Mouse (Mus musculus): ENCODE results near the gene Scn8a. TPM values are rescaled to one million over a fixed set of nuclear protein-coding genes. Genes with fewer than 3 reads are reported as not detected.
A peak's percentile ranks its signal among the peaks of the same experiment; 100 is the strongest.

Gene Scn8a
- polyA plus RNA-seq, 1 experiment = not detected

- Histone ChIP-seq H3K27me3 (ENCODE audit: control insufficient read depth, insufficient read depth, insufficient read length) (peaks cover 56% of the 10 kb centered on the region), H3K4me3 (no peak overlapping the region), H3K4me2 (ENCODE audit: low read depth) (no peak overlapping the region), H3K36me3 (ENCODE audit: control insufficient read depth, insufficient read depth) (no peaks in the 10 kb centered on the region), H3ac (ENCODE audit: control insufficient read depth, insufficient read length) (no peak overlapping the region), H3K79me2 (ENCODE audit: control insufficient read depth, insufficient read depth) (no peaks in the 10 kb centered on the region)
- TF ChIP-seq TCF12 (IDR thresholded peaks at IDR 0.05; ENCODE audit: insufficient read depth, poor library complexity, severe bottlenecking) (no peak), MYOD1 (IDR thresholded peaks at IDR 0.05; ENCODE audit: control insufficient read depth in 1 of 3, insufficient read length in 2 of 3, low read depth in 2 of 3) (no peak)
Measured at GRCm38 (mm10) chr15:101084499-101084898, 214.8 kb downstream of the Scn8a start.

- TF ChIP-seq CEBPB (IDR thresholded peaks at IDR 0.05; ENCODE audit: insufficient read depth, poor library complexity, severe bottlenecking) = no peak
- no peaks in the 10 kb centered on the region for H3K36me3 ChIP-seq (ENCODE audit: control insufficient read depth, insufficient read depth)
- peak overlapping the region; percentile 49 for H3K4me2 ChIP-seq (ENCODE audit: low read depth)
Measured at GRCm38 (mm10) chr15:101086451-101086850, 216.8 kb downstream of the Scn8a start.

GRCm38 (mm10) chr15:101086956-101087355 lies 217.3 kb downstream of the Scn8a start:
- Histone ChIP-seq H3K4me3 (no peak overlapping the region), H3K27me3 (ENCODE audit: control insufficient read depth, insufficient read depth, insufficient read length) (peaks cover 58% of the 10 kb centered on the region), H3ac (ENCODE audit: control insufficient read depth, insufficient read length) (no peak overlapping the region), H3K36me3 (ENCODE audit: control insufficient read depth, insufficient read depth) (no peaks in the 10 kb centered on the region), H3K79me2 (ENCODE audit: control insufficient read depth, insufficient read depth) (no peaks in the 10 kb centered on the region), H3K4me2 (ENCODE audit: low read depth) (peak overlapping the region; percentile 49)
- TF ChIP-seq TCF12 (IDR thresholded peaks at IDR 0.05; ENCODE audit: insufficient read depth, poor library complexity, severe bottlenecking) = no peak
- TF ChIP-seq MAX (IDR thresholded peaks at IDR 0.05; ENCODE audit: low read depth) = no peak
- TF ChIP-seq CEBPB (IDR thresholded peaks at IDR 0.05; ENCODE audit: insufficient read depth, poor library complexity, severe bottlenecking) = 0 out of 2 replicates have a peak, but pooled peaks have one; percentile 25

More at GRCm38 (mm10) chr15:101086451-101086850, 216.8 kb downstream of the Scn8a start:
- Histone ChIP-seq H3K4me3 (no peak overlapping the region), H3ac (ENCODE audit: control insufficient read depth, insufficient read length) (no peak overlapping the region), H3K27me3 (ENCODE audit: control insufficient read depth, insufficient read depth, insufficient read length) (peaks cover 53% of the 10 kb centered on the region), H3K79me2 (ENCODE audit: control insufficient read depth, insufficient read depth) (no peaks in the 10 kb centered on the region)

- no peak for TF ChIP-seq TCF3 (IDR thresholded peaks at IDR 0.05; ENCODE audit: insufficient read length, low read depth)
- no peak for TF ChIP-seq E2F4 (IDR thresholded peaks at IDR 0.05; ENCODE audit: insufficient read depth)
- TF ChIP-seq MAX (IDR thresholded peaks at IDR 0.05; ENCODE audit: low read depth) = no peak
- no peak for TF ChIP-seq CEBPB (IDR thresholded peaks at IDR 0.05; ENCODE audit: insufficient read depth, poor library complexity, severe bottlenecking)
- TF ChIP-seq TCF12 (IDR thresholded peaks at IDR 0.05; ENCODE audit: insufficient read depth, poor library complexity, severe bottlenecking) = no peak
- TF ChIP-seq MYOD1 (IDR thresholded peaks at IDR 0.05; ENCODE audit: control insufficient read depth in 1 of 3, insufficient read length in 2 of 3, low read depth in 2 of 3) = no peak
- no peak for TF ChIP-seq REST (IDR thresholded peaks at IDR 0.05; ENCODE audit: insufficient read depth, insufficient read length)
- no peak for TF ChIP-seq MYOG (IDR thresholded peaks at IDR 0.05; ENCODE audit: control insufficient read depth in 1 of 3, insufficient read depth in 1 of 3, insufficient read length in 2 of 3, low read depth in 2 of 3)
- no peak for TF ChIP-seq SRF (IDR thresholded peaks at IDR 0.05; ENCODE audit: control insufficient read depth, insufficient read length, low read depth)
- TF ChIP-seq POLR2A (IDR thresholded peaks at IDR 0.05; ENCODE audit: insufficient read length, low read depth) = no peak
- no peak for TF ChIP-seq POLR2AphosphoS2 (IDR thresholded peaks at IDR 0.05; ENCODE audit: insufficient read length, low read depth)
- TF ChIP-seq USF1 (IDR thresholded peaks at IDR 0.05; ENCODE audit: low read depth) = no peak
Measured at GRCm38 (mm10) chr15:101088291-101088690, 218.6 kb downstream of the Scn8a start.

GRCm38 (mm10) chr15:101091551-101091950 lies 221.9 kb downstream of the Scn8a start:
- H3ac ChIP-seq (ENCODE audit: control insufficient read depth, insufficient read length) = no peak overlapping the region
- H3K79me2 ChIP-seq (ENCODE audit: control insufficient read depth, insufficient read depth) = no peaks in the 10 kb centered on the region
- H3K27me3 ChIP-seq (ENCODE audit: control insufficient read depth, insufficient read depth, insufficient read length) = peaks cover 51% of the 10 kb centered on the region
- no peak overlapping the region for H3K4me3 ChIP-seq
- TF ChIP-seq POLR2A (IDR thresholded peaks at IDR 0.05; ENCODE audit: insufficient read length, low read depth) = no peak
- no peak for TF ChIP-seq MYOG (IDR thresholded peaks at IDR 0.05; ENCODE audit: control insufficient read depth in 1 of 3, insufficient read depth in 1 of 3, insufficient read length in 2 of 3, low read depth in 2 of 3)
- TF ChIP-seq CEBPB (IDR thresholded peaks at IDR 0.05; ENCODE audit: insufficient read depth, poor library complexity, severe bottlenecking) = no peak
- no peaks in the 10 kb centered on the region for H3K36me3 ChIP-seq (ENCODE audit: control insufficient read depth, insufficient read depth)
- H3K4me2 ChIP-seq (ENCODE audit: low read depth) = no peak overlapping the region

More at GRCm38 (mm10) chr15:101088291-101088690, 218.6 kb downstream of the Scn8a start:
- Histone ChIP-seq H3ac (ENCODE audit: control insufficient read depth, insufficient read length) (no peak overlapping the region), H3K4me3 (no peak overlapping the region), H3K27me3 (ENCODE audit: control insufficient read depth, insufficient read depth, insufficient read length) (peaks cover 55% of the 10 kb centered on the region), H3K4me2 (ENCODE audit: low read depth) (no peak overlapping the region), H3K36me3 (ENCODE audit: control insufficient read depth, insufficient read depth) (no peaks in the 10 kb centered on the region), H3K79me2 (ENCODE audit: control insufficient read depth, insufficient read depth) (no peaks in the 10 kb centered on the region)

- H3K4me3 ChIP-seq = no peak overlapping the region
- H3K79me2 ChIP-seq (ENCODE audit: control insufficient read depth, insufficient read depth) = no peaks in the 10 kb centered on the region
- H3K27me3 ChIP-seq (ENCODE audit: control insufficient read depth, insufficient read depth, insufficient read length) = peaks cover 51% of the 10 kb centered on the region
- H3K4me2 ChIP-seq (ENCODE audit: low read depth) = no peak overlapping the region
- no peak for TF ChIP-seq USF1 (IDR thresholded peaks at IDR 0.05; ENCODE audit: low read depth)
- no peak for TF ChIP-seq MAX (IDR thresholded peaks at IDR 0.05; ENCODE audit: low read depth)
- TF ChIP-seq CEBPB (IDR thresholded peaks at IDR 0.05; ENCODE audit: insufficient read depth, poor library complexity, severe bottlenecking) = no peak
- TF ChIP-seq TCF12 (IDR thresholded peaks at IDR 0.05; ENCODE audit: insufficient read depth, poor library complexity, severe bottlenecking) = no peak
- TF ChIP-seq REST (IDR thresholded peaks at IDR 0.05; ENCODE audit: insufficient read depth, insufficient read length) = no peak
- TF ChIP-seq MYOD1 (IDR thresholded peaks at IDR 0.05; ENCODE audit: control insufficient read depth in 1 of 3, insufficient read length in 2 of 3, low read depth in 2 of 3) = no peak
- no peak for TF ChIP-seq POLR2A (IDR thresholded peaks at IDR 0.05; ENCODE audit: insufficient read length, low read depth)
- TF ChIP-seq MYOG (IDR thresholded peaks at IDR 0.05; ENCODE audit: control insufficient read depth in 1 of 3, insufficient read depth in 1 of 3, insufficient read length in 2 of 3, low read depth in 2 of 3) = no peak
- TF ChIP-seq E2F4 (IDR thresholded peaks at IDR 0.05; ENCODE audit: insufficient read depth) = no peak
- TF ChIP-seq TCF3 (IDR thresholded peaks at IDR 0.05; ENCODE audit: insufficient read length, low read depth) = no peak
- no peak for TF ChIP-seq POLR2AphosphoS2 (IDR thresholded peaks at IDR 0.05; ENCODE audit: insufficient read length, low read depth)
- no peak for TF ChIP-seq SRF (IDR thresholded peaks at IDR 0.05; ENCODE audit: control insufficient read depth, insufficient read length, low read depth)
- H3ac ChIP-seq (ENCODE audit: control insufficient read depth, insufficient read length) = no peak overlapping the region
- no peaks in the 10 kb centered on the region for H3K36me3 ChIP-seq (ENCODE audit: control insufficient read depth, insufficient read depth)
Measured at GRCm38 (mm10) chr15:101092121-101092828, 222.6 kb downstream of the Scn8a start.
